Mouse (Mus musculus): Measurements from ENCODE around the gene Dcpp1. TPM values are rescaled to one million over a fixed set of nuclear protein-coding genes. Genes with fewer than 3 reads are reported as not detected.
"Not testable (repeated sequence)": the region's sequence is repeated elsewhere in the genome, so short reads cannot be mapped to it uniquely, and the experiment has no call there.

Gene Dcpp1
- polyA plus RNA-seq (2014; fragmentation: Nextera tagmentation; extraction: Ambion mirVana) = not detected in 2 replicates

DNA sequence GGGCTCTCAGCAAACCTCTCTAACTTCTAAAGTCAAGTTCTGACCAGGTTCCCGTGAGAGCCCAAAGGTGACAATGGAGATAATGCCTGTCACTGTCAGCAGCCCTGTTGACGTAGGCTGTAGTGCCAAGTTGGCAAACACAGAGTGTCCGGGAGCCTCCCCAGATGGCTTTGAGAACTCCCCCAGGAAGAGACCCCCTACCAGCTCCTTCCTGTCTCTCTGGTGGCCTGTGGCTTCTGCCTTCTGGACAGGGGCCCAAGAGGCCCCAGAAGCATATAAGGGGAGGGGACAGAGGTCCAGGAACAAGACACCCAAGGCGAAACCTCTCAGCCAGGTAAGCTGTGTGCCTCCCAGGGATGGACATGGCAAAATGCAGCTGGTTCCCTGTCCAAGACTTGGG, at the start of gene Dcpp1, which contains the start of gene Dcpp2:
Gene Dcpp1, plus strand, starts transcription at position 301 of the 400 bp plus-strand sequence.
Gene Dcpp2, plus strand, starts transcription at position 305 of the 400 bp plus-strand sequence.
- H3K27ac ChIP-seq (ENCODE audit: low read depth, low read length); H3K9me3 ChIP-seq (ENCODE audit: control insufficient read depth, low read length); H3K4me1 ChIP-seq (ENCODE audit: control insufficient read depth, insufficient read depth, low read length); H3K9ac ChIP-seq (ENCODE audit: low read depth, low read length); H3K36me3 ChIP-seq (ENCODE audit: control insufficient read depth, insufficient read depth, low read length); H3K4me3 ChIP-seq (ENCODE audit: low read length); ATAC-seq (ENCODE audit: low FRiP score, low TSS enrichment); H3K4me2 ChIP-seq (replicated peaks; ENCODE audit: low read depth, low read length); H3K27me3 ChIP-seq (ENCODE audit: control insufficient read depth, insufficient read depth, low read length): not testable (repeated sequence)
- WGBS = 87% methylated on average over 4 of the region's 4 CpGs

DNA sequence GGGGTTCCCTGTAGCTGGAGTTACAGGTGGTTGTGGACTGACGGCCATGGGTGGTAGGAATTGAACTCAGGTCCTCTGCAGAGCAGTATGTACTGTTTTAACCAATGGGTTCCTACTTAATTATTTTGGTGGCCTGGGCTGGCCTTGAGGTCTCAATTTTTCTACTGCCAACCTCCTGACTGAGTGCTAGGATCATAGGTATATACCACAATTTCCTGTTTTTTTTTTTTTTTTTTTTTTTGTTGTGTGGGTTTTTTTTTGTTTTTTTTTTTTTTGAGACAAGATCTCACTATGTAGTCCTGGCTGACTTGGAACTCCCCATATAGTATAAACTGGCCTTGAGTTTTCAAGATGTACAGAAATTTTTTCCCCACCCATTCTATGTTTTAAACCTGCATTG, 49.5 kb upstream of the Dcpp1 start:
- H3K9ac ChIP-seq (ENCODE audit: low read depth, low read length) = no peak overlapping the region
- no peak overlapping the region for H3K27ac ChIP-seq (ENCODE audit: low read depth, low read length)
- no peak overlapping the region for H3K4me3 ChIP-seq (ENCODE audit: low read length)
- 88% methylated on average over 1 of the region's 1 CpGs for WGBS
- H3K27me3 ChIP-seq (ENCODE audit: control insufficient read depth, insufficient read depth, low read length) = no peaks in the 10 kb centered on the region
- H3K36me3 ChIP-seq (ENCODE audit: control insufficient read depth, insufficient read depth, low read length) = peaks cover 12% of the 10 kb centered on the region; the same call in 1 of the 2 replicates
- no peak overlapping the region for H3K4me2 ChIP-seq (replicated peaks; ENCODE audit: low read depth, low read length)
- H3K4me1 ChIP-seq (ENCODE audit: control insufficient read depth, insufficient read depth, low read length) = peaks cover 15% of the 10 kb centered on the region; the same call in 1 of the 2 replicates
- no peaks in the 10 kb centered on the region for H3K9me3 ChIP-seq (ENCODE audit: control insufficient read depth, low read length)
- no peak for ATAC-seq (ENCODE audit: low FRiP score, low TSS enrichment)

DNA sequence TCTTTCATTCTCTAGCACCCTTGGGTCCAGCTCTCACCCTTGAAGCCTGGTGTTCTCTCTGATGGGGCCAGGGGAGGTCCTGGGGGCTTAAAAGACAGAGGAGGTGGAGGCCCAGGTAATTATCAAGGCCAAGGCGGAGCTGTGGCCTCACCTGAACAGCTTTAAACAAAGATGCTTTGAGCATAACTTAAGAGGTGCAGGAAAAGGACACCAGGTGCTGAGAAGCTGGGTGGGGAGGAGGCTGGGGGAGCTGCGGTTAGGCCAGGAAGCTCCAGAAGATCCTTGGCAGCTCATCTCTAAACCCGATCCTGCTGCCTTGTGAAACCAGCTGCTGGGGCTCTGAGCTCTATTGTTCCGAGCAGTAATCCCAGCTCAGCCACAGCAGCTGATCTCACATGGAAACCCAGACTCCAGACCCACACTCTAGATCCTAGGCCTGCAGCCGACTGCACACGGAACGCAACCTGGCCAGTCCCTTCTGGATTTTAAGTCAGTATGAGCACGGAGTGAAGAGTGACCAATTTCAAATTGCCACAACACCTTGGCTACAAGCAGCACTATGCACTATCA, 44.6 kb upstream of the Dcpp1 start, which contains the start of gene Prss33:
Gene Prss33, minus strand, starts transcription at position 51 of the 570 bp plus-strand sequence.
- Histone ChIP-seq H3K4me2 (replicated peaks; ENCODE audit: low read depth, low read length) (no peak within 1 kb of the TSS), H3K27me3 (ENCODE audit: control insufficient read depth, insufficient read depth, low read length) (no peaks in the 10 kb centered on the region), H3K36me3 (ENCODE audit: control insufficient read depth, insufficient read depth, low read length) (no peaks in the 10 kb centered on the region), H3K4me3 (ENCODE audit: low read length) (no peak within 1 kb of the TSS), H3K9ac (ENCODE audit: low read depth, low read length) (no peak within 1 kb of the TSS), H3K9me3 (ENCODE audit: control insufficient read depth, low read length) (no peaks in the 10 kb centered on the region), H3K27ac (ENCODE audit: low read depth, low read length) (no peak within 1 kb of the TSS), H3K4me1 (ENCODE audit: control insufficient read depth, insufficient read depth, low read length) (no peaks in the 10 kb centered on the region)
- 74% methylated on average over 8 of the region's 8 CpGs for WGBS
- no peak for ATAC-seq (ENCODE audit: low FRiP score, low TSS enrichment)

DNA sequence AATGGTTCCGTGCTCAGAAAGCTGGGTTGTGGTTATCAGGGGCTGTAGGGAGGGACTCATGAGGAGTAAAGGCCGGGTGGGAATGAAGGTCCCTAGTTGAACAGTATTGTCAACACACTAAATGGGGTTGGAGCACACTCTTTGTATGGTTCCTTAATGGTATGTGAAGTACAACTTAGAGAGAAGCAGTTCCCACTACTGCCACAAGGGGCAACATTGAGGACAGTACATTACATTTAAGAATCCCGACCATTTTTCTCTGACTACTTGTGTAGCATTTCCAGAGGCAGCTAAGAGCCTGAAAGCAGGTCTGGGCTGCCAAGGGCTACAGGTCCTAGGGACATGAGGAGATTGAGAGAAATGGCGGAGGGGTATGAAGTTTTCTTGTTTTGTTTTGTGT, 39.5 kb upstream of the Dcpp1 start:
- Histone ChIP-seq H3K27ac (ENCODE audit: low read depth, low read length) (no peak overlapping the region), H3K27me3 (ENCODE audit: control insufficient read depth, insufficient read depth, low read length) (no peaks in the 10 kb centered on the region), H3K4me2 (replicated peaks; ENCODE audit: low read depth, low read length) (no peak overlapping the region), H3K9me3 (ENCODE audit: control insufficient read depth, low read length) (no peaks in the 10 kb centered on the region), H3K4me3 (ENCODE audit: low read length) (no peak overlapping the region), H3K4me1 (ENCODE audit: control insufficient read depth, insufficient read depth, low read length) (no peaks in the 10 kb centered on the region), H3K9ac (ENCODE audit: low read depth, low read length) (no peak overlapping the region), H3K36me3 (ENCODE audit: control insufficient read depth, insufficient read depth, low read length) (no peaks in the 10 kb centered on the region)
- ATAC-seq (ENCODE audit: low FRiP score, low TSS enrichment) = no peak
- WGBS = 35% methylated on average over 4 of the region's 4 CpGs

DNA sequence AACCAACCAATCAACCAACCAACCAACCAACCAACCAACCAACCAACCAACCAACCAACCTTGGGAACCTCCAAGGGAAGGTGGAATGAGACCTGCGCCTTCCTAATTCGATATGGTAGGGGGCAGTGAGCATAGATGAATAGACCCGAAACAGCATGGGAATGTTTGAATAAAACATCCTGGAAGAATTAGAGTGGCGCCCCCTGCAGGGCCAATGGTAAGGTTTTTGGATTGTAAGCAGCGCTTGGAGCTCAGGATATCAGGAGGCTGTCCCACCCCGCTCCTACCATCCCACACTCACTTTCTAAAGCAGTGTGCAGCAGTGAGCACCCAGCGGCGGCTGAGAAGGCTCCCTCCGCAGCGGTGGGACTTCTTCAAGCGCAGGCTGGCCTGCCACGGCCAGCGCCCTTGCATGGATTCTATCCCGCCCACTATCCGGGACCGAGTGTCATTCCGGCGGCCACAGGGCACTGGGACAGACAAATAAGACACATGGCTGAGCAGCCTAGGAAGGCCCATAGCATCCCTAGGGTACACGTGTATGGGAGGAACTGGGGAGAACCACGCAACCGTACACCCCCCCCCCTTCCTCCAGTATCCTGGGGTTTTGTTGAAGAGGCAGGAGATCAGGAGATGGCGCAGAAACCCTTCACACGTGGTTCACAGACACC, 37.4 kb upstream of the Dcpp1 start:
- H3K4me3 ChIP-seq (ENCODE audit: low read length) = peak overlapping the region; percentile 18; the same call in 1 of the 2 replicates

DNA sequence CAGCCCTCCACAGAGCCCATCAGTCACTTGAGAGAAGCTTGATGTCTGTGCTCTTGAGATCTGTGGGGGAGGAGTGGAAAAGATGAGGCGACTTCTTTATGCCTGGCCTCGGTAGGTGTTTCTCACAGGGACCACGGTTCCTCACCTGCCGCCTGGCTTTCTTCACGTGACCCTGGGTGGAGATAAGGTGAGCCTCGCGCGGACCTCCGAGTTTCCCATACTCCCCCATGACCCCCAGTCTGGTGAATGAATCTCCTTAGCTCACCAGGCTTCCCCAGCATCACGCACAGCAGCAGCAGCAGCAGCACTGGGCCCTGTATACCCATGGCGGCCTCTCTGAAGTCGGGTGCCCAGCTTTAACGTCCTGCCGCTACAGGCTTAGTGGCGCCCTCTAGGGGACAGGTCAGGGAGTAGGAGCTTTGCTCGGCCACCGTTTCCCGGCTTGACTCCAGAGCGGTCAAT, 36.8 kb upstream of the Dcpp1 start, which contains the start of the genes Prss32 and Prss41:
Gene Prss32, plus strand, starts transcription at position 44 of the 462 bp plus-strand sequence.
Gene Prss41, minus strand, starts transcription at position 361 of the 462 bp plus-strand sequence.
- H3K4me1 ChIP-seq (ENCODE audit: control insufficient read depth, insufficient read depth, low read length) = no peaks in the 10 kb centered on the region
- peak within 1 kb of the TSS; percentile 34 for H3K4me2 ChIP-seq (replicated peaks; ENCODE audit: low read depth, low read length)
- H3K4me3 ChIP-seq (ENCODE audit: low read length) = peak within 1 kb of the TSS; percentile 18
- H3K9ac ChIP-seq (ENCODE audit: low read depth, low read length) = peak within 1 kb of the TSS; percentile 1; the same call in 1 of the 2 replicates
- WGBS = 16% methylated on average over 19 of the region's 19 CpGs
- H3K27me3 ChIP-seq (ENCODE audit: control insufficient read depth, insufficient read depth, low read length) = no peaks in the 10 kb centered on the region
- no peaks in the 10 kb centered on the region for H3K9me3 ChIP-seq (ENCODE audit: control insufficient read depth, low read length)
- peak; percentile 54 for ATAC-seq (ENCODE audit: low FRiP score, low TSS enrichment)
- H3K27ac ChIP-seq (ENCODE audit: low read depth, low read length) = no peak within 1 kb of the TSS
- no peaks in the 10 kb centered on the region for H3K36me3 ChIP-seq (ENCODE audit: control insufficient read depth, insufficient read depth, low read length)

More for the DNA sequence above, 37.4 kb upstream of the Dcpp1 start:
- Histone ChIP-seq H3K27ac (ENCODE audit: low read depth, low read length) (no peak overlapping the region), H3K9ac (ENCODE audit: low read depth, low read length) (0 out of 2 replicates have a peak overlapping the region, but pooled peaks have one; percentile 1), H3K9me3 (ENCODE audit: control insufficient read depth, low read length) (no peaks in the 10 kb centered on the region), H3K4me2 (replicated peaks; ENCODE audit: low read depth, low read length) (peak overlapping the region; percentile 34), H3K36me3 (ENCODE audit: control insufficient read depth, insufficient read depth, low read length) (no peaks in the 10 kb centered on the region), H3K4me1 (ENCODE audit: control insufficient read depth, insufficient read depth, low read length) (no peaks in the 10 kb centered on the region), H3K27me3 (ENCODE audit: control insufficient read depth, insufficient read depth, low read length) (no peaks in the 10 kb centered on the region)
- peak; percentile 55 for ATAC-seq (ENCODE audit: low FRiP score, low TSS enrichment)
- 49% methylated on average over 23 of the region's 23 CpGs for WGBS

DNA sequence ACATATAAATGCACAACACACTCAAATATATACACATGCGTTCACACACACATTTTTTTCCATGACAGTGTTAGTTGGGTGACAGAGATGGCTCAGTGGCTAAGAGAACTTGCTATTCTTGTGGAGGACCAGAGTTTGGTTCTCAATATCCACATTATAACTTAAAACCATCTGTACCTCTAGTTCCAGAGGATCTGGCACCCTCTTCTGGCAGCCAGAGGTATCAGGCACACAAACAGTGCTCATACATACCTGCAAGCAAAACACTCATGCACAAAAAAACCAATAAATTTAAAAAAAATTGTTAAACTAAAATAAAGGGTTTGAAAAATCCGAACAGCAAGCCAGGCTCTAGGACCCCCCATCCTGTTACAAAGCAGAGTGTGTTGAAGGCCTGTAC, 30.6 kb upstream of the Dcpp1 start:
- whole genome bisulfite sequencing = 70% methylated on average over 2 of the region's 2 CpGs
- Histone ChIP-seq H3K4me1 (ENCODE audit: control insufficient read depth, insufficient read depth, low read length) (no peaks in the 10 kb centered on the region), H3K9me3 (ENCODE audit: control insufficient read depth, low read length) (0 out of 2 replicates have a peak, but pooled peaks cover 2% of the 10 kb centered on the region), H3K4me3 (ENCODE audit: low read length) (no peak overlapping the region), H3K4me2 (replicated peaks; ENCODE audit: low read depth, low read length) (no peak overlapping the region), H3K9ac (ENCODE audit: low read depth, low read length) (no peak overlapping the region), H3K36me3 (ENCODE audit: control insufficient read depth, insufficient read depth, low read length) (no peaks in the 10 kb centered on the region), H3K27ac (ENCODE audit: low read depth, low read length) (no peak overlapping the region), H3K27me3 (ENCODE audit: control insufficient read depth, insufficient read depth, low read length) (no peaks in the 10 kb centered on the region)
- ATAC-seq (ENCODE audit: low FRiP score, low TSS enrichment) = no peak

DNA sequence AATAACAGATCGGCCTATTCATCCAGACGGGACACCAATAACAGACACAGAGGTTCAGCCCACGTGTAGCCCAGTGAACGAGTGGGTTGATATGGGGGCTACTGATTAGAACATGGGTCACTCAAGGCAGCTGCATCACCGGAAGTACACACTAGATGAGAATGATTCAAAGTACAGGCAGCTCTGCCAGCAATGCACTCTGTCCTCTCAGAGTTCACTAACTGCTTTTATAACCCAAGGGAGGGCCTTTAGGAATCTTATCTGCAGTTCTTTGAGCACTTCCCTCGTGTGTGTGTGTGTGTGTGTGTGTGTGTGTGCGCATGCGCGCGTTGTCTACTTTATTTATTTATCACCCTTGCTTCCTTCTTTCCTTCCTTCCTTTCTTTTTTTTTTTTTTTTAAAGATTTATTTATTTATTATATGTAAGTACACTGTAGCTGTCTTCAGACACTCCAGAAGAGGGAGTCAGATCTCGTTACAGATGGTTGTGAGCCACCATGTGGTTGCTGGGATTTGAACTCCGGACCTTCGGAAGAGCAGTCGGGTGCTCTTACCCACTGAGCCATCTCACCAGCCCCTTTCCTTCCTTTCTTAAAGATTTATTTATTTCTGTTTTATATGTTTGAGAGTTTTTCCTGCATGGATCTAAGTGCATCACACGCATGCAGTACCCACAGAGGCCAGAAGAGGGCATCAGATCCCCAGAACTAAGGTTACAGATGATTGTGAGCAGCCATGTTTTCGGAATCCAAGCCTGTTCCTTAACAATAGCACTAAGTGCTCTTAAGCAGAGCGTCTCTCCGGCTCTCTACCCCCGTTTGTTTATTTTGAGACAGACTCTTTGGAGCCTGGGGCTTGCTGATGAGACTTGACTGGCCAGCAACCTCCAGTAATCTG, 29.6 kb upstream of the Dcpp1 start:
- no peak overlapping the region for H3K4me2 ChIP-seq (replicated peaks; ENCODE audit: low read depth, low read length)
- no peak overlapping the region for H3K9ac ChIP-seq (ENCODE audit: low read depth, low read length)
- 56% methylated on average over 18 of the region's 19 CpGs for WGBS
- 0 out of 2 replicates have a peak, but pooled peaks cover 2% of the 10 kb centered on the region for H3K9me3 ChIP-seq (ENCODE audit: control insufficient read depth, low read length)
- H3K27me3 ChIP-seq (ENCODE audit: control insufficient read depth, insufficient read depth, low read length) = no peaks in the 10 kb centered on the region
- H3K4me3 ChIP-seq (ENCODE audit: low read length) = no peak overlapping the region
- no peak for ATAC-seq (ENCODE audit: low FRiP score, low TSS enrichment)
- no peaks in the 10 kb centered on the region for H3K36me3 ChIP-seq (ENCODE audit: control insufficient read depth, insufficient read depth, low read length)
- no peaks in the 10 kb centered on the region for H3K4me1 ChIP-seq (ENCODE audit: control insufficient read depth, insufficient read depth, low read length)
- H3K27ac ChIP-seq (ENCODE audit: low read depth, low read length) = no peak overlapping the region
